Mouse (Mus musculus): ENCODE measurements around the gene Palld. TPM values are rescaled to one million over a fixed set of nuclear protein-coding genes. Genes with fewer than 3 reads are reported as not detected.

The Palld gene
- polyA plus RNA-seq, 1 experiment from 2014 or later: 5.5 TPM

GRCm38 (mm10) chr8:61682902-61683301 lies 219.6 kb downstream of the Palld start:
- Histone ChIP-seq H3K9ac (no peak overlapping the region), H3K4me2 (no peak overlapping the region), H3K4me3 (replicated peaks) (no peak overlapping the region), H3K4me1 (replicated peaks) (no peaks in the 10 kb centered on the region), H3K27ac (replicated peaks) (no peak overlapping the region), H3K27me3 (no peaks in the 10 kb centered on the region), H3K36me3 (replicated peaks) (no peaks in the 10 kb centered on the region), H3K9me3 (replicated peaks) (no peaks in the 10 kb centered on the region)
- no peak for ATAC-seq (ENCODE audit: insufficient read depth)
- WGBS (ENCODE audit: insufficient replicate concordance): 39% methylated on average over 2 of the region's 2 CpGs

- no peak overlapping the region for H3K9ac ChIP-seq
- H3K4me1 ChIP-seq (replicated peaks): no peaks in the 10 kb centered on the region
- H3K4me2 ChIP-seq: no peak overlapping the region
- no peak overlapping the region for H3K4me3 ChIP-seq (replicated peaks)
- WGBS (ENCODE audit: insufficient replicate concordance): 44% methylated on average over 3 of the region's 3 CpGs
- no peak overlapping the region for H3K27ac ChIP-seq (replicated peaks)
- no peaks in the 10 kb centered on the region for H3K9me3 ChIP-seq (replicated peaks)
- no peaks in the 10 kb centered on the region for H3K27me3 ChIP-seq
- ATAC-seq (ENCODE audit: insufficient read depth): no peak
- no peaks in the 10 kb centered on the region for H3K36me3 ChIP-seq (replicated peaks)
These were observed 221.3 kb downstream of the Palld start for GRCm38 (mm10) chr8:61681217-61681616.

- H3K4me3 ChIP-seq (replicated peaks): no peak overlapping the region
- H3K27me3 ChIP-seq: no peaks in the 10 kb centered on the region
- H3K36me3 ChIP-seq (replicated peaks): no peaks in the 10 kb centered on the region
- ATAC-seq (ENCODE audit: insufficient read depth): no peak
- H3K9ac ChIP-seq: no peak overlapping the region
- no peaks in the 10 kb centered on the region for H3K9me3 ChIP-seq (replicated peaks)
- WGBS (ENCODE audit: insufficient replicate concordance): 69% methylated on average over 5 of the region's 5 CpGs
- no peaks in the 10 kb centered on the region for H3K4me1 ChIP-seq (replicated peaks)
- H3K27ac ChIP-seq (replicated peaks): no peak overlapping the region
- no peak overlapping the region for H3K4me2 ChIP-seq
These were observed 225.3 kb downstream of the Palld start for GRCm38 (mm10) chr8:61677227-61677626.

GRCm38 (mm10) chr8:61671151-61671550 lies 231.3 kb downstream of the Palld start:
- no peak overlapping the region for H3K4me3 ChIP-seq (replicated peaks)
- H3K36me3 ChIP-seq (replicated peaks): no peaks in the 10 kb centered on the region
- no peaks in the 10 kb centered on the region for H3K27me3 ChIP-seq
- H3K27ac ChIP-seq (replicated peaks): no peak overlapping the region
- no peaks in the 10 kb centered on the region for H3K4me1 ChIP-seq (replicated peaks)
- no peak overlapping the region for H3K9ac ChIP-seq
- H3K4me2 ChIP-seq: no peak overlapping the region
- no peaks in the 10 kb centered on the region for H3K9me3 ChIP-seq (replicated peaks)
- ATAC-seq (ENCODE audit: insufficient read depth): no peak

GRCm38 (mm10) chr8:61670376-61670775 lies 232.1 kb downstream of the Palld start:
- Histone ChIP-seq H3K9me3 (replicated peaks) (no peaks in the 10 kb centered on the region), H3K4me1 (replicated peaks) (no peaks in the 10 kb centered on the region), H3K4me3 (replicated peaks) (no peak overlapping the region), H3K27me3 (no peaks in the 10 kb centered on the region), H3K36me3 (replicated peaks) (no peaks in the 10 kb centered on the region), H3K4me2 (no peak overlapping the region), H3K27ac (replicated peaks) (no peak overlapping the region), H3K9ac (no peak overlapping the region)
- ATAC-seq (ENCODE audit: insufficient read depth): no peak
- 46% methylated on average over 4 of the region's 4 CpGs for WGBS (ENCODE audit: insufficient replicate concordance)

- 56% methylated on average over 6 of the region's 6 CpGs for WGBS (ENCODE audit: insufficient replicate concordance)
- H3K27me3 ChIP-seq: no peaks in the 10 kb centered on the region
- H3K9ac ChIP-seq: no peak overlapping the region
- no peaks in the 10 kb centered on the region for H3K9me3 ChIP-seq (replicated peaks)
- H3K4me2 ChIP-seq: no peak overlapping the region
- no peaks in the 10 kb centered on the region for H3K4me1 ChIP-seq (replicated peaks)
- no peak for ATAC-seq (ENCODE audit: insufficient read depth)
- no peak overlapping the region for H3K4me3 ChIP-seq (replicated peaks)
- H3K27ac ChIP-seq (replicated peaks): no peak overlapping the region
- no peaks in the 10 kb centered on the region for H3K36me3 ChIP-seq (replicated peaks)
These were observed 235.6 kb downstream of the Palld start for GRCm38 (mm10) chr8:61666919-61667318.

GRCm38 (mm10) chr8:61665021-61665420 lies 237.5 kb downstream of the Palld start:
- H3K4me1 ChIP-seq (replicated peaks): no peaks in the 10 kb centered on the region
- H3K36me3 ChIP-seq (replicated peaks): no peaks in the 10 kb centered on the region
- no peak for ATAC-seq (ENCODE audit: insufficient read depth)

GRCm38 (mm10) chr8:61664162-61664561 lies 238.3 kb downstream of the Palld start:
- Histone ChIP-seq H3K27ac (replicated peaks) (no peak overlapping the region), H3K9ac (no peak overlapping the region), H3K27me3 (no peaks in the 10 kb centered on the region), H3K4me3 (replicated peaks) (no peak overlapping the region), H3K4me1 (replicated peaks) (no peaks in the 10 kb centered on the region), H3K4me2 (no peak overlapping the region), H3K36me3 (replicated peaks) (no peaks in the 10 kb centered on the region), H3K9me3 (replicated peaks) (no peaks in the 10 kb centered on the region)
- no peak for ATAC-seq (ENCODE audit: insufficient read depth)
- WGBS (ENCODE audit: insufficient replicate concordance): 54% methylated on average over 6 of the region's 6 CpGs

More at GRCm38 (mm10) chr8:61665021-61665420, 237.5 kb downstream of the Palld start:
- Histone ChIP-seq H3K4me2 (no peak overlapping the region), H3K4me3 (replicated peaks) (no peak overlapping the region), H3K27ac (replicated peaks) (no peak overlapping the region), H3K27me3 (no peaks in the 10 kb centered on the region), H3K9me3 (replicated peaks) (no peaks in the 10 kb centered on the region), H3K9ac (no peak overlapping the region)
- 42% methylated on average over 8 of the region's 8 CpGs for WGBS (ENCODE audit: insufficient replicate concordance)

- no peaks in the 10 kb centered on the region for H3K36me3 ChIP-seq (replicated peaks)
- no peak for ATAC-seq (ENCODE audit: insufficient read depth)
- H3K4me2 ChIP-seq: no peak overlapping the region
- H3K9ac ChIP-seq: no peak overlapping the region
- no peaks in the 10 kb centered on the region for H3K9me3 ChIP-seq (replicated peaks)
- 52% methylated on average over 4 of the region's 4 CpGs for WGBS (ENCODE audit: insufficient replicate concordance)
- no peaks in the 10 kb centered on the region for H3K27me3 ChIP-seq
- H3K4me1 ChIP-seq (replicated peaks): no peaks in the 10 kb centered on the region
- no peak overlapping the region for H3K27ac ChIP-seq (replicated peaks)
- no peak overlapping the region for H3K4me3 ChIP-seq (replicated peaks)
These were observed 239.7 kb downstream of the Palld start for GRCm38 (mm10) chr8:61662829-61663228.

- Histone ChIP-seq H3K9ac (no peak overlapping the region), H3K36me3 (replicated peaks) (no peaks in the 10 kb centered on the region), H3K4me2 (no peak overlapping the region), H3K27ac (replicated peaks) (no peak overlapping the region), H3K4me1 (replicated peaks) (no peaks in the 10 kb centered on the region), H3K9me3 (replicated peaks) (no peaks in the 10 kb centered on the region), H3K27me3 (no peaks in the 10 kb centered on the region), H3K4me3 (replicated peaks) (no peak overlapping the region)
- 59% methylated on average over 5 of the region's 5 CpGs for WGBS (ENCODE audit: insufficient replicate concordance)
- no peak for ATAC-seq (ENCODE audit: insufficient read depth)
These were observed 240.9 kb downstream of the Palld start for GRCm38 (mm10) chr8:61661611-61662010.

GRCm38 (mm10) chr8:61660961-61661360 lies 241.5 kb downstream of the Palld start:
- H3K4me3 ChIP-seq (replicated peaks): no peak overlapping the region
- no peaks in the 10 kb centered on the region for H3K36me3 ChIP-seq (replicated peaks)
- no peak overlapping the region for H3K9ac ChIP-seq
- no peak for ATAC-seq (ENCODE audit: insufficient read depth)
- no peak overlapping the region for H3K27ac ChIP-seq (replicated peaks)
- no peaks in the 10 kb centered on the region for H3K4me1 ChIP-seq (replicated peaks)
- no peaks in the 10 kb centered on the region for H3K9me3 ChIP-seq (replicated peaks)
- H3K4me2 ChIP-seq: no peak overlapping the region
- H3K27me3 ChIP-seq: no peaks in the 10 kb centered on the region
- WGBS (ENCODE audit: insufficient replicate concordance): 59% methylated on average over 5 of the region's 5 CpGs

GRCm38 (mm10) chr8:61651955-61652354 lies 250.5 kb downstream of the Palld start:
- Histone ChIP-seq H3K4me2 (no peak overlapping the region), H3K9me3 (replicated peaks) (no peaks in the 10 kb centered on the region), H3K27ac (replicated peaks) (no peak overlapping the region), H3K9ac (no peak overlapping the region), H3K4me1 (replicated peaks) (no peaks in the 10 kb centered on the region), H3K4me3 (replicated peaks) (no peak overlapping the region), H3K27me3 (no peaks in the 10 kb centered on the region), H3K36me3 (replicated peaks) (no peaks in the 10 kb centered on the region)
- ATAC-seq (ENCODE audit: insufficient read depth): no peak
- WGBS (ENCODE audit: insufficient replicate concordance): 59% methylated on average over 6 of the region's 6 CpGs

Data from liver, embryonic 15.5 days (tissue).